Mouse (Mus musculus) neural tube, embryonic 11.5 days (tissue): ENCODE data around the gene Peli1. TPM values are rescaled to one million over a fixed set of nuclear protein-coding genes. Genes with fewer than 3 reads are reported as not detected.

Experiments used
- ATAC-seq: fragments of 200-750 bp; cut with Nextera tagmentation; 2 replicates; pipeline ENCODE4 v1.8.0; 2017; ENCODE audit warnings: moderate number of reproducible peaks, mild to moderate bottlenecking, moderate TSS enrichment, moderate library complexity; ENCODE audit not compliant: insufficient read depth, low FRiP score, low TSS enrichment
- DNase-seq: peaks from one replicate; pipeline ENCODE4 v3.0.0-alpha.2; 2015; ENCODE audit warnings: low spot score
- H3K27ac ChIP-seq: fragments of 300-500 bp; sonication (generic); 2 replicates; pipeline ENCODE4 v1.5.1; 2014; ENCODE audit warnings: low read depth, mild to moderate bottlenecking, low read length
- H3K27me3 ChIP-seq: fragments of 300-500 bp; sonication (generic); 2 replicates; pipeline ENCODE4 v1.6.1; 2014; ENCODE audit warnings: mild to moderate bottlenecking, low read length, mixed read lengths; ENCODE audit not compliant: control insufficient read depth, insufficient read depth
- H3K36me3 ChIP-seq: fragments of 300-500 bp; sonication (generic); 2 replicates; pipeline ENCODE4 v1.6.1; 2014; ENCODE audit warnings: mild to moderate bottlenecking, low read length, moderate library complexity, mixed read lengths; ENCODE audit not compliant: control insufficient read depth, insufficient read depth
- H3K4me1 ChIP-seq: fragments of 300-500 bp; sonication (generic); 2 replicates; pipeline ENCODE4 v1.6.1; 2014; ENCODE audit warnings: low read length, mixed read lengths; ENCODE audit not compliant: control insufficient read depth, insufficient read depth
- H3K4me2 ChIP-seq: fragments of 300-500 bp; sonication (generic); 2 replicates; pipeline ENCODE4 v1.6.1; 2014; ENCODE audit warnings: low read depth, mild to moderate bottlenecking, moderate library complexity
- H3K4me3 ChIP-seq: fragments of 300-500 bp; sonication (generic); 2 replicates; pipeline ENCODE4 v1.5.1; 2014; ENCODE audit warnings: low read depth, low read length
- H3K9ac ChIP-seq: fragments of 300-500 bp; sonication (generic); 2 replicates; pipeline ENCODE4 v1.6.1; 2014; ENCODE audit warnings: mild to moderate bottlenecking, low read length
- H3K9me3 ChIP-seq: fragments of 300-500 bp; sonication (generic); 2 replicates; pipeline ENCODE4 v1.6.1; 2016; ENCODE audit warnings: low read length; ENCODE audit not compliant: control insufficient read depth
- WGBS: fragments of 180-500 bp; shearing (Covaris S2); extraction: QIAGEN DNeasy Blood & Tissue Kit; methylation state at CpG from one replicate; pipeline ENCODE4 v1.1.7; 2014; 5-methylcytosine and 5-hydroxymethylcytosine counted together
- polyA plus RNA-seq: library from polyadenylated mRNA; unstranded; fragments of >200 nt; fragmentation: Nextera tagmentation; extraction: Ambion mirVana; gene quantifications from 2 replicates; pipeline ENCODE4 v1.2.1, GENCODE M21; 2014

Peli1 gene
- polyA plus RNA-seq, 1 experiment from 2014 or later: 108 TPM

- Histone ChIP-seq H3K27ac (no peak overlapping the region), H3K4me1 (no peaks in the 10 kb centered on the region), H3K4me2 (no peak overlapping the region), H3K4me3 (no peak overlapping the region), H3K27me3 (no peaks in the 10 kb centered on the region), H3K36me3 (no peaks in the 10 kb centered on the region), H3K9ac (no peak overlapping the region), H3K9me3 (no peaks in the 10 kb centered on the region)
- WGBS: 39% methylated on average over 2 of the region's 2 CpGs
- DNase-seq (no peak), ATAC-seq (no peak)
These were observed 2.7 kb upstream of the Peli1 start for GRCm38 (mm10) chr11:21088356-21088755.

DNA sequence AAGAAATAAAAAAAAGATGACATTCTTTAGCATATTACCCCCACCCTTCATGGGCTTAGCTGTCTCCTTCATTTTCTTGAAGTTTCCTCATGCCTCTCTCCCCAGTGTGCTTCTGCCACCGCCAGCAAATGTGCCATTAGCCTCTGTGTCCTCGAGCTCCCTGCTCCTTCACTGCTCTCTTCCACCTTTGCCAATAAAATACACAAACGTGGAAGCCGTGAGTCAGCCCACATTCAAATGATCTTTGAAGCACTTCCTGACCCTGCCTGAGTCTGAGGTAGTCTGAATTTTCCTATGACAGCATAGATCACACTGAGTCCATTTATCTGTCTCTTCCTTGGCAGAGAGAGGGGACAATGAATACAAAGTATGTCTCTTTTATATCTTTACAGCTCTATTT lies 1.5 kb upstream of the Peli1 start:
- ATAC-seq: no peak
- WGBS: 50% methylated on average over 4 of the region's 4 CpGs
- no peaks in the 10 kb centered on the region for H3K4me1 ChIP-seq

GRCm38 (mm10) chr11:21091428-21092405 lies 626 bp downstream of the Peli1 start:
- WGBS: under 1% methylated on average over 78 of the region's 99 CpGs
- H3K9ac ChIP-seq: peak overlapping the region; percentile 99
- DNase-seq: peak; percentile 77
- peak; percentile 75 for ATAC-seq
- no peaks in the 10 kb centered on the region for H3K36me3 ChIP-seq
- peak overlapping the region; percentile 95 for H3K4me3 ChIP-seq
- H3K9me3 ChIP-seq: 0 out of 2 replicates have a peak, but pooled peaks cover 2% of the 10 kb centered on the region
- no peaks in the 10 kb centered on the region for H3K27me3 ChIP-seq
- H3K4me2 ChIP-seq: peak overlapping the region; percentile 68
- no peaks in the 10 kb centered on the region for H3K4me1 ChIP-seq
- peak overlapping the region; percentile 100 for H3K27ac ChIP-seq

More for the DNA sequence above, 1.5 kb upstream of the Peli1 start:
- no peaks in the 10 kb centered on the region for H3K9me3 ChIP-seq
- no peak overlapping the region for H3K4me3 ChIP-seq
- no peak overlapping the region for H3K4me2 ChIP-seq
- no peaks in the 10 kb centered on the region for H3K27me3 ChIP-seq
- no peak overlapping the region for H3K9ac ChIP-seq
- DNase-seq: no peak
- H3K36me3 ChIP-seq: no peaks in the 10 kb centered on the region
- no peak overlapping the region for H3K27ac ChIP-seq

DNA sequence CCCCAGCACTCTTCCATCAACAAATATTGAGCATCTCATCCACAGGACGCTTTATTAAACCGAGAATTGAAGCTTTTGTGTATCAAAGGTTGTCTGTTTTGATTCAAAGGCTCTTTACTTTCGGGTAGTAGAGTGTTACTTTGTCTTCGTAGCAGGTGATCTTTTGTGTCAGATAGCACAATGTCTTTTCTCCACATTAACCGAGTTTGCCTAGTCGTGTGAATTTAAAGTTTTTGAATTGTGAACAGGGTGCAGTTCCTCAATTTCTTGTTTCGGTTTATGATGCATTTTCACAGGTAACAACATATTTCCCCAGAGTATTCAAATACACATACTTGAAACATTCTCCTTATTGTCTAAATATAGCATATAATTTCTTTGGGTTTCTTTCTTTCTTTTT lies 1.5 kb downstream of the Peli1 start:
- peak overlapping the region; percentile 63 for H3K9ac ChIP-seq
- H3K4me3 ChIP-seq: peak overlapping the region; percentile 95
- H3K4me2 ChIP-seq: peak overlapping the region; percentile 68
- ATAC-seq (no peak), DNase-seq (peak; percentile 15)
- 0 out of 2 replicates have a peak, but pooled peaks cover 2% of the 10 kb centered on the region for H3K9me3 ChIP-seq
- no peaks in the 10 kb centered on the region for H3K36me3 ChIP-seq
- no peaks in the 10 kb centered on the region for H3K4me1 ChIP-seq
- no peaks in the 10 kb centered on the region for H3K27me3 ChIP-seq
- no peak overlapping the region for H3K27ac ChIP-seq
- 15% methylated on average over 7 of the region's 7 CpGs for WGBS

GRCm38 (mm10) chr11:21093081-21093815 lies 2.2 kb downstream of the Peli1 start:
- no peak overlapping the region; the same call in 1 of the 2 replicates for H3K9ac ChIP-seq

GRCm38 (mm10) chr11:21096590-21096989 lies 5.5 kb downstream of the Peli1 start:
- no peak overlapping the region for H3K27ac ChIP-seq
- ATAC-seq (no peak), DNase-seq (no peak)
- WGBS: 89% methylated on average over 2 of the region's 2 CpGs
- no peaks in the 10 kb centered on the region for H3K27me3 ChIP-seq
- no peak overlapping the region for H3K9ac ChIP-seq
- no peak overlapping the region for H3K4me2 ChIP-seq
- H3K36me3 ChIP-seq: no peaks in the 10 kb centered on the region
- no peak overlapping the region for H3K4me3 ChIP-seq
- no peaks in the 10 kb centered on the region for H3K4me1 ChIP-seq
- 0 out of 2 replicates have a peak, but pooled peaks cover 2% of the 10 kb centered on the region for H3K9me3 ChIP-seq

More at GRCm38 (mm10) chr11:21093081-21093815, 2.2 kb downstream of the Peli1 start:
- H3K9me3 ChIP-seq: 0 out of 2 replicates have a peak, but pooled peaks cover 2% of the 10 kb centered on the region
- no peaks in the 10 kb centered on the region for H3K4me1 ChIP-seq
- H3K4me2 ChIP-seq: peak overlapping the region; percentile 35
- WGBS: 31% methylated on average over 3 of the region's 3 CpGs
- H3K27ac ChIP-seq: no peak overlapping the region
- DNase-seq: peak; percentile 13
- H3K27me3 ChIP-seq: no peaks in the 10 kb centered on the region
- H3K4me3 ChIP-seq: peak overlapping the region; percentile 15
- no peaks in the 10 kb centered on the region for H3K36me3 ChIP-seq
- no peak for ATAC-seq

GRCm38 (mm10) chr11:21098457-21098856 lies 7.4 kb downstream of the Peli1 start:
- H3K27me3 ChIP-seq: no peaks in the 10 kb centered on the region
- no peak overlapping the region for H3K9ac ChIP-seq
- no peak overlapping the region for H3K4me2 ChIP-seq
- H3K36me3 ChIP-seq: no peaks in the 10 kb centered on the region
- no peak overlapping the region for H3K4me3 ChIP-seq
- WGBS: 93% methylated on average over 2 of the region's 2 CpGs
- no peak for DNase-seq
- H3K9me3 ChIP-seq: 0 out of 2 replicates have a peak, but pooled peaks cover 2% of the 10 kb centered on the region
- H3K4me1 ChIP-seq: no peaks in the 10 kb centered on the region
- ATAC-seq: no peak
- H3K27ac ChIP-seq: no peak overlapping the region

GRCm38 (mm10) chr11:21100704-21101103 lies 9.6 kb downstream of the Peli1 start:
- 95% methylated on average over 1 of the region's 1 CpGs for WGBS

More at GRCm38 (mm10) chr11:21100704-21101103, 9.6 kb downstream of the Peli1 start:
- Histone ChIP-seq H3K36me3 (no peaks in the 10 kb centered on the region), H3K9me3 (0 out of 2 replicates have a peak, but pooled peaks cover 2% of the 10 kb centered on the region), H3K4me2 (no peak overlapping the region), H3K4me3 (no peak overlapping the region), H3K9ac (no peak overlapping the region), H3K27me3 (no peaks in the 10 kb centered on the region), H3K27ac (no peak overlapping the region), H3K4me1 (no peaks in the 10 kb centered on the region)
- ATAC-seq: no peak
- no peak for DNase-seq
